Mouse (Mus musculus): ENCODE measurements at regions not wholly inside any gene's neighbourhood (a gene's known extent, or its start where the extent isn't known, plus 50 kb on each side); places are given as distances from the start of the nearest gene placed in this dataset.

- TF ChIP-seq CTCF (IDR thresholded peaks at IDR 0.05; ENCODE audit: control insufficient read depth, insufficient read depth, low read length) (no peak), POLR2A (IDR thresholded peaks at IDR 0.05; ENCODE audit: borderline replicate concordance, control insufficient read depth, low read depth, low read length) (no peak)
Observed at GRCm38 (mm10) chr8:86426056-86426455, 154.4 kb downstream of the Abcc12 start.

Data from bone marrow, adult 2 months (tissue).